Mouse (Mus musculus) kidney, postnatal 0 days (tissue): ENCODE measurements at regions not wholly inside any gene's neighbourhood (a gene's known extent, or its start where the extent isn't known, plus 50 kb on each side); places are given as distances from the start of the nearest gene placed in this dataset.

Experiments
- ATAC-seq: fragments of 200-750 bp; cut with Nextera tagmentation; replicated peaks from 2 replicates; pipeline ENCODE4 v1.8.0; 2017; ENCODE audit warnings: low read depth, moderate number of reproducible peaks, moderate TSS enrichment, moderate library complexity; ENCODE audit not compliant: low FRiP score
- DNase-seq: peaks from one replicate; pipeline ENCODE4 v3.0.0-alpha.2; 2016; ENCODE audit warnings: low spot score
- H3K27ac ChIP-seq: fragments of 300-500 bp; sonication (generic); 2 replicates; pipeline ENCODE4 v1.5.1; 2014; ENCODE audit warnings: mild to moderate bottlenecking
- H3K27me3 ChIP-seq: fragments of 300-500 bp; sonication (generic); 2 replicates; pipeline ENCODE4 v1.6.1; 2014; ENCODE audit warnings: low read length, mixed read lengths; ENCODE audit not compliant: insufficient read depth
- H3K36me3 ChIP-seq: fragments of 300-500 bp; sonication (generic); 2 replicates; pipeline ENCODE4 v1.6.1; 2014; ENCODE audit warnings: low read length, mixed read lengths; ENCODE audit not compliant: insufficient read depth
- H3K4me1 ChIP-seq: fragments of 300-500 bp; sonication (generic); replicated peaks from 2 replicates; pipeline ENCODE4 v1.6.1; 2014; ENCODE audit warnings: antibody characterized with exemption, low read length, mixed read lengths; ENCODE audit not compliant: insufficient read depth
- H3K4me2 ChIP-seq: fragments of 300-500 bp; sonication (generic); 2 replicates; pipeline ENCODE4 v1.6.1; 2014; ENCODE audit warnings: mild to moderate bottlenecking, low read length, moderate library complexity, mixed read lengths
- H3K4me3 ChIP-seq: fragments of 300-500 bp; sonication (generic); replicated peaks from 2 replicates; pipeline ENCODE4 v1.5.1; 2014; ENCODE audit warnings: low read depth, low read length
- H3K9ac ChIP-seq: fragments of 300-500 bp; sonication (generic); 2 replicates; pipeline ENCODE4 v1.6.1; 2014; ENCODE audit warnings: low read depth, low read length
- H3K9me3 ChIP-seq: fragments of 300-500 bp; sonication (generic); replicated peaks from 2 replicates; pipeline ENCODE4 v1.6.1; 2016; ENCODE audit warnings: low read length, inconsistent platforms, mixed read lengths
- CTCF ChIP-seq: IDR thresholded peaks from 2 replicates; pipeline ENCODE4 v1.5.1; 2016; ENCODE audit warnings: antibody characterized with exemption, low read depth, mild to moderate bottlenecking, moderate library complexity
- WGBS: fragments of 180-500 bp; shearing (Covaris S2); extraction: QIAGEN DNeasy Blood & Tissue Kit; methylation state at CpG from one replicate; pipeline ENCODE4 v1.1.7; 2014; 5-methylcytosine and 5-hydroxymethylcytosine counted together

DNA sequence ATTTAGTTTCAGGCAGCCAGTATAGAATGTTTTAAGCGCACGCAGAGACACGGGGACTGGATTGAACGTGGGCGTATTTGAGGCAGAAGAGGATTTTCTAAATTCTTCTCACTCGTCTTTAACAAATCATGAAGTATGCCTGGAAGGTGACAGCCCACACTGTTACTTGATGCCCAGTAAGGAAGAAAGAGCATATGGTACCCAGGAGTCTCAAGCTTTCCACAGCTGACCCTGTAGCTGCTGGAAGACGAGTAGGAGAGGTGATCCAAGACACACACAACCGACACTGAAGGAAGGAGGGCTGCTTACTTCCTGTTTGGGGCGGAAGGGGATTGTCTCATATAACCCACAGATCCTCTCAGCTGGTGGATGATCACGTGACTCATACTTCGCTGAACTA lies 56.9 kb upstream of the Nphp3 start:
- no peak overlapping the region for H3K4me3 ChIP-seq
- no peaks in the 10 kb centered on the region for H3K9me3 ChIP-seq
- no peaks in the 10 kb centered on the region for H3K36me3 ChIP-seq
- no peak for ATAC-seq
- no peak overlapping the region for H3K9ac ChIP-seq
- no peak overlapping the region for H3K27ac ChIP-seq
- H3K27me3 ChIP-seq: no peaks in the 10 kb centered on the region
- no peak for TF ChIP-seq CTCF
- H3K4me1 ChIP-seq: no peaks in the 10 kb centered on the region
- H3K4me2 ChIP-seq: no peak overlapping the region
- WGBS: 59% methylated on average over 11 of the region's 11 CpGs
- DNase-seq: no peak

DNA sequence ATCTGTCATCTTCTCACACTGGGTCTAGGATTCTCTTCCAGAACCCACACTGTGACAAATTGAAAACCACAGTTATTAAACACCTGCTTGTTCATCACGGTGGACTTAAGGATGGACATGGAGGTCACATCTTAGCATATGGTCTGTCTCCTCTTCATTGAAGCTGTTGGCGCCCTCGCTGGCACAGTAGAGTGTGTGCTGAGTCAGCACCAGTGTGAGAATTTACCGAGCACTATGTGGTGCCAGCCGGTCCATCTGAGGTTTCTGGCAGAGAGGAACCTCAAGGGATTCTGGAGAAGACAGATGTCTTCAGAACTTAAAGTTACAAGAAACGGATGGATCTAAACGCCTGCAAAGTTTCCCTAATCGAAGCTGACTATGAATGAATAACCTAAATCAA lies 50.5 kb upstream of the Nphp3 start:
- 96% methylated on average over 8 of the region's 8 CpGs for whole genome bisulfite sequencing
- no peak for ATAC-seq

More for the DNA sequence above, 50.5 kb upstream of the Nphp3 start:
- Histone ChIP-seq H3K4me2 (no peak overlapping the region), H3K27me3 (no peaks in the 10 kb centered on the region), H3K9me3 (no peaks in the 10 kb centered on the region), H3K4me1 (no peaks in the 10 kb centered on the region), H3K4me3 (no peak overlapping the region), H3K27ac (no peak overlapping the region), H3K9ac (no peak overlapping the region), H3K36me3 (no peaks in the 10 kb centered on the region)
- no peak for TF ChIP-seq CTCF
- no peak for DNase-seq
